ENCODE assay signal across 8 mouse cellular contexts in genomic region chr6:30402091-30402491, GRCm38 (mm10). TPM values are rescaled to one million over a fixed set of nuclear protein-coding genes. Genes with fewer than 3 reads are reported as not detected.
DNase-seq lines count a peak whose midpoint lies in the region; ATAC-seq and TF ChIP-seq lines count a peak whose summit lies in the region.

No protein-coding gene starts in this region.

- H3K36me3 ChIP-seq in forebrain, embryonic 15.5 days, result no peaks in the 10 kb centered on the region
- H3K36me3 ChIP-seq in liver, embryonic 12.5 days, result no peaks in the 10 kb centered on the region

- no peak for TF ChIP-seq CTCF in layer of hippocampus, adult 2 months (conservative IDR thresholded peaks at IDR 0.05)
- TF ChIP-seq CTCF in bone marrow, adult 2 months (IDR thresholded peaks at IDR 0.05; ENCODE audit: control insufficient read depth, insufficient read depth, low read length), result no peak
- no peak for TF ChIP-seq CTCF in olfactory bulb, adult 2 months (IDR thresholded peaks at IDR 0.05; ENCODE audit: insufficient read depth, low read depth, low read length)

- H3K9me3 ChIP-seq in forebrain, embryonic 15.5 days, result no peaks in the 10 kb centered on the region
- no peaks in the 10 kb centered on the region for H3K9me3 ChIP-seq in liver, embryonic 12.5 days (replicated peaks)

- no peak for TF ChIP-seq POLR2A in bone marrow, adult 2 months (IDR thresholded peaks at IDR 0.05; ENCODE audit: borderline replicate concordance, control insufficient read depth, low read depth, low read length)
- TF ChIP-seq POLR2A in olfactory bulb, adult 2 months (IDR thresholded peaks at IDR 0.05; ENCODE audit: insufficient read depth, low read depth, low read length), result no peak

- peak in 1 of 2 experiments; percentile 22 for DNase-seq in layer of hippocampus, adult 2 months (ENCODE audit: low spot score in 2 of 2)
- no peak for DNase-seq in layer of hippocampus, adult 18-20 months (ENCODE audit: low spot score in 2 of 2)
- DNase-seq in cerebellum, adult 11-12 months, result no peak
- DNase-seq in ovary, postnatal 10 days (ENCODE audit: low spot score), result no peak

- H3K9ac ChIP-seq in forebrain, embryonic 15.5 days (replicated peaks), result peak overlapping the region; percentile 97
- peak overlapping the region; percentile 95 for H3K9ac ChIP-seq in liver, embryonic 12.5 days

- H3K27me3 ChIP-seq in forebrain, embryonic 15.5 days, result no peaks in the 10 kb centered on the region
- H3K27me3 ChIP-seq in liver, embryonic 12.5 days (replicated peaks), result peaks cover 6% of the 10 kb centered on the region; the same call in 1 of the 2 replicates

- H3K27ac ChIP-seq in layer of hippocampus, adult 2 months, result peak overlapping the region; percentile 98
- peak overlapping the region; percentile 89 for H3K27ac ChIP-seq in bone marrow, adult 2 months (ENCODE audit: control insufficient read depth, insufficient read depth, low read depth, low read length, poor library complexity)
- H3K27ac ChIP-seq in forebrain, embryonic 15.5 days (replicated peaks), result peak overlapping the region; percentile 94
- H3K27ac ChIP-seq in liver, embryonic 12.5 days, result peak overlapping the region; percentile 92
- no peak overlapping the region for H3K27ac ChIP-seq in olfactory bulb, adult 2 months (ENCODE audit: insufficient read depth, low read depth, low read length)

- under 1% methylated on average over 29 of the region's 29 CpGs for WGBS in bone marrow, adult 2 months
- WGBS in forebrain, embryonic 15.5 days, result under 1% methylated on average over 29 of the region's 29 CpGs
- under 1% methylated on average over 29 of the region's 29 CpGs for WGBS in liver, embryonic 12.5 days (ENCODE audit: insufficient replicate concordance)
- WGBS in olfactory bulb, adult 2 months, result under 1% methylated on average over 29 of the region's 29 CpGs

- no peaks in the 10 kb centered on the region; the same call in 1 of the 2 replicates for H3K4me1 ChIP-seq in bone marrow, adult 2 months (ENCODE audit: control insufficient read depth, insufficient read depth, low read length)
- H3K4me1 ChIP-seq in forebrain, embryonic 15.5 days, result peaks cover 23% of the 10 kb centered on the region
- H3K4me1 ChIP-seq in liver, embryonic 12.5 days, result peaks cover 30% of the 10 kb centered on the region
- H3K4me1 ChIP-seq in olfactory bulb, adult 2 months (ENCODE audit: control insufficient read depth, insufficient read depth, low read length), result peaks cover 2% of the 10 kb centered on the region; the same call in 1 of the 2 replicates

- H3K4me3 ChIP-seq in layer of hippocampus, adult 2 months, result peak overlapping the region; percentile 88
- peak overlapping the region; percentile 91 for H3K4me3 ChIP-seq in bone marrow, adult 2 months (replicated peaks; ENCODE audit: control insufficient read depth, low read depth, low read length)
- peak overlapping the region; percentile 90 for H3K4me3 ChIP-seq in forebrain, embryonic 15.5 days
- H3K4me3 ChIP-seq in liver, embryonic 12.5 days, result peak overlapping the region; percentile 99
- H3K4me3 ChIP-seq in olfactory bulb, adult 2 months (ENCODE audit: insufficient read depth, low read depth, low read length), result peak overlapping the region; percentile 71

- ATAC-seq in forebrain, embryonic 15.5 days (replicated peaks), result no peak; the same call in 1 of the 2 replicates
- ATAC-seq in liver, embryonic 12.5 days, result peak; percentile 51

- peak overlapping the region; percentile 46 for H3K4me2 ChIP-seq in forebrain, embryonic 15.5 days (replicated peaks)
- peak overlapping the region; percentile 73 for H3K4me2 ChIP-seq in liver, embryonic 12.5 days

RNA-seq across cellular contexts. Expression of gene Klhdc10, which starts 0.4 kb away (rescaled TPM):
- 10 to 100 TPM; 88.8 to 96.1 TPM for total RNA-seq in layer of hippocampus, adult 2 months (2021)
- 10 to 100 TPM; 85.1 to 93.9 TPM for total RNA-seq in layer of hippocampus, adult 18-20 months (2021)
- polyA plus RNA-seq in bone marrow, adult 2 months (2011; ENCODE audit: insufficient read depth, insufficient read length, low replicate concordance, missing spikeins), result 8.6 and 15.5 TPM in 2 replicates
- polyA plus RNA-seq in forebrain, embryonic 15.5 days (2015; fragmentation: Nextera tagmentation; extraction: Ambion mirVana), result 33.0 and 35.1 TPM in 2 replicates
- 18.8 and 20.1 TPM in 2 replicates for polyA plus RNA-seq in liver, embryonic 12.5 days (2016; fragmentation: Nextera tagmentation; extraction: Ambion mirVana)
- not detected in 2 replicates for polyA plus RNA-seq in olfactory bulb, adult 2 months (2012; ENCODE audit: insufficient read depth, insufficient read length, low replicate concordance, missing spikeins)

RNA-seq across cellular contexts. Expression of gene Zc3hc1, which starts 11.3 kb away (rescaled TPM):
- total RNA-seq in layer of hippocampus, adult 2 months (2021), result 10 to 100 TPM; 23.7 to 25.1 TPM
- total RNA-seq in layer of hippocampus, adult 18-20 months (2021), result 10 to 100 TPM; 23.8 to 26.5 TPM
- polyA plus RNA-seq in bone marrow, adult 2 months (2011; ENCODE audit: insufficient read depth, insufficient read length, low replicate concordance, missing spikeins), result 9.1 and 17.1 TPM in 2 replicates
- 71.3 and 74.2 TPM in 2 replicates for polyA plus RNA-seq in forebrain, embryonic 15.5 days (2015; fragmentation: Nextera tagmentation; extraction: Ambion mirVana)
- polyA plus RNA-seq in liver, embryonic 12.5 days (2016; fragmentation: Nextera tagmentation; extraction: Ambion mirVana), result 40.8 and 41.9 TPM in 2 replicates
- not detected in 2 replicates for polyA plus RNA-seq in olfactory bulb, adult 2 months (2012; ENCODE audit: insufficient read depth, insufficient read length, low replicate concordance, missing spikeins)
